Mouse (Mus musculus) layer of hippocampus, adult 8-10 months (tissue): ENCODE measurements around the gene Lmtk3. TPM values are rescaled to one million over a fixed set of nuclear protein-coding genes. Genes with fewer than 3 reads are reported as not detected.

ENCODE experiments used
- DNase-seq, 2 experiments: peaks; one replicate each; pipeline ENCODE4 v3.0.0; 2022; ENCODE audit warnings: low spot score in 2 of 2
- total RNA-seq, 4 experiments: library from RNA; stranded (reverse); gene quantifications; 2 replicates each; pipeline ENCODE4 v1.2.4; 2022

Gene Lmtk3
- total RNA-seq, 4 experiments from 2014 or later, result 251 to 313 (median 283) TPM

GRCm38 (mm10) chr7:45850661-45851060 is 67.1 kb downstream of the Lmtk3 start:
- DNase-seq, result no peak

GRCm38 (mm10) chr7:45853089-45853488 is 69.6 kb downstream of the Lmtk3 start:
- no peak for DNase-seq

Other genes with a start within 250 kb of the Lmtk3 start
- not detected for gene Hsd17b14, start 228.8 kb upstream of the Lmtk3 start, total RNA-seq
- gene Bcat2, start 213.6 kb upstream of the Lmtk3 start, total RNA-seq, result 10 to 100 TPM; 23.2 to 33.0 (median 29.9) TPM
- gene Fgf21, start 168.2 kb upstream of the Lmtk3 start, total RNA-seq, result not detected
- under 1 TPM in 3 of 4 experiments, not detected in 1; 0.20 to 0.28 (median 0.21) TPM for gene Fut1, start 166.4 kb upstream of the Lmtk3 start, total RNA-seq
- gene Izumo1, start 161.9 kb upstream of the Lmtk3 start, total RNA-seq, result under 1 TPM in 3 of 4 experiments, not detected in 1; 0.14 to 0.27 (median 0.22) TPM
- 1 to 10 TPM; 5.8 to 7.5 (median 6.6) TPM for gene Rasip1, start 156.2 kb upstream of the Lmtk3 start, total RNA-seq
- gene Mamstr, start 143.8 kb upstream of the Lmtk3 start, total RNA-seq, result 1 to 10 TPM; 1.5 to 4.4 (median 2.4) TPM
- under 1 TPM in 3 of 4 experiments, not detected in 1; 0.20 to 0.27 (median 0.23) TPM for gene Fut2, start 117.3 kb upstream of the Lmtk3 start, total RNA-seq
- 10 to 100 TPM in 3 of 4 experiments, 1 to 10 TPM in 1; 9.1 to 13.5 (median 11.6) TPM for gene Ntn5, start 99.7 kb upstream of the Lmtk3 start, total RNA-seq
- gene Sec1, start 89.3 kb upstream of the Lmtk3 start, total RNA-seq, result 1 to 10 TPM; 1.6 to 4.6 (median 3.3) TPM
- gene Car11, start 83.9 kb upstream of the Lmtk3 start, total RNA-seq, result 100 to 1,000 TPM; 158 to 230 (median 187) TPM
- 100 to 1,000 TPM in 2 of 4 experiments, 10 to 100 TPM in 2; 76.7 to 136 (median 109) TPM for gene Dbp, start 78.7 kb upstream of the Lmtk3 start, total RNA-seq
- gene Rpl18, start 68.3 kb upstream of the Lmtk3 start, total RNA-seq, result 100 to 1,000 TPM; 385 to 434 (median 409) TPM
- 10 to 100 TPM; 28.1 to 36.7 (median 32.7) TPM for gene Sphk2, start 65.7 kb upstream of the Lmtk3 start, total RNA-seq
- under 1 TPM in 3 of 4 experiments, not detected in 1; 0.18 to 0.41 (median 0.19) TPM for gene Fam83e, start 62.5 kb upstream of the Lmtk3 start, total RNA-seq
- gene Spaca4, start 57.9 kb upstream of the Lmtk3 start, total RNA-seq, result not detected
- 10 to 100 TPM in 3 of 4 experiments, 1 to 10 TPM in 1; 9.9 to 12.5 (median 11.3) TPM for gene Sult2b1, start 931 bp downstream of the Lmtk3 start, total RNA-seq
- 100 to 1,000 TPM; 135 to 147 (median 139) TPM for gene Cyth2, start 30.8 kb downstream of the Lmtk3 start, total RNA-seq
- 1 to 10 TPM; 1.6 to 2.1 (median 1.8) TPM for gene Kcnj14, start 41.0 kb downstream of the Lmtk3 start, total RNA-seq
- gene Grwd1, start 47.2 kb downstream of the Lmtk3 start, total RNA-seq, result 10 to 100 TPM; 19.3 to 24.7 (median 22.3) TPM
- gene Kdelr1, start 89.0 kb downstream of the Lmtk3 start, total RNA-seq, result 10 to 100 TPM; 72.8 to 86.3 (median 79.1) TPM
- 10 to 100 TPM in 2 of 4 experiments, 1 to 10 TPM in 2; 8.6 to 11.1 (median 10.1) TPM for gene Grin2d, start 94.6 kb downstream of the Lmtk3 start, total RNA-seq
- under 1 TPM in 1 of 4 experiments, not detected in 3; 0.64 TPM for gene Syngr4, start 113.0 kb downstream of the Lmtk3 start, total RNA-seq
- gene Tmem143, start 113.2 kb downstream of the Lmtk3 start, total RNA-seq, result 10 to 100 TPM; 19.8 to 24.1 (median 21.2) TPM
- 1 to 10 TPM; 2.6 to 6.3 (median 6.2) TPM for gene Emp3, start 137.7 kb downstream of the Lmtk3 start, total RNA-seq
- 1 to 10 TPM; 3.7 to 5.4 (median 4.5) TPM for gene Ccdc114, start 140.3 kb downstream of the Lmtk3 start, total RNA-seq
- 1 to 10 TPM; 1.8 to 3.5 (median 2.6) TPM for gene Abcc6, start 246.6 kb downstream of the Lmtk3 start, total RNA-seq
- gene Nomo1, start 250.0 kb downstream of the Lmtk3 start, total RNA-seq, result 100 to 1,000 TPM in 3 of 4 experiments, 10 to 100 TPM in 1; 96.7 to 108 (median 105) TPM